Mouse (Mus musculus) adrenal gland, adult 18-20 months (tissue): Measurements from ENCODE around the gene Tnfsf12. TPM values are rescaled to one million over a fixed set of nuclear protein-coding genes. Genes with fewer than 3 reads are reported as not detected.
"Not testable (repeated sequence)": the region's sequence is repeated elsewhere in the genome, so short reads cannot be mapped to it uniquely, and the experiment has no call there.

Experiments used
- DNase-seq, 2 experiments: peaks; one replicate each; pipeline ENCODE4 v3.0.0; 2021 to 2022; ENCODE audit warnings: low spot score in 2 of 2
- total RNA-seq, 2 experiments: library from RNA; stranded (reverse); gene quantifications; 1 replicate in 1 of 2; 2 replicates in 1 of 2; pipeline ENCODE4 v1.2.3; 2021

Tnfsf12 gene
- total RNA-seq, 2 experiments from 2014 or later = 23.7 to 26.2 TPM

DNA sequence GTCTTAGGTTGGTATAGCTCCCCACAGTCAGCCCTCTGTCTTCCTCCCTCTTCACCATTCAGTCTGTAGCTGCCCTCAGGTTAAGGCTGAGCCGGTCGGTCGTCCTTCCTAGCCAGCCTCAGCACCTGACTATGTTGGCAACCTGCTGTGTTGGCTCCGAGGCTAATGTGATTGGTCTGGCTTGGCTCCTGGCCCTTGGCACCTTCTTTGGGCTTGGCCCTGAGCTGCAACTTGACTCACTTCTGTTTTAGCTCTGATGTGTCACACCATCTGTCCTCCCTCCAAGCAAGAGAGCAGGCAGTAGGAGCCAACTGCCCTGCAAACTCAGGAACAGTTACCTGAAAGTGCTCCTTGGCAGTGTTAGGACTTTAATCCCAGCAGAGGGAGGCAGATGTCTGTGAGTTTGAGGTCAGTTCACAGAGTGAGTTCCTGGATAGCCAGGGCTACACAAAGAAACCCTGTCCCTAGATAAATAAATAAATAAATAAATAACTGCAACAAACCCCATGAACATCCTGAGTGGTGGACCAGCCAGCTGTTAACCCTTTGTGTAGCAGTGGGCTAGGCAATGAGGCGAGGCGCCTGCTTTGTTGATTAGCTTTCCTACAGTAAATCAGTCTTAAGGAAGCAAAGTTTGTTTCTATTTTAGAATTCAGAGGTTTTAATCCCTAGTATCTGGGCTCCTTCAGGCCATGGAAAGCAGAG lies 11.3 kb upstream of the Tnfsf12 start:
- peak; percentile 50 to 57 for DNase-seq

DNA sequence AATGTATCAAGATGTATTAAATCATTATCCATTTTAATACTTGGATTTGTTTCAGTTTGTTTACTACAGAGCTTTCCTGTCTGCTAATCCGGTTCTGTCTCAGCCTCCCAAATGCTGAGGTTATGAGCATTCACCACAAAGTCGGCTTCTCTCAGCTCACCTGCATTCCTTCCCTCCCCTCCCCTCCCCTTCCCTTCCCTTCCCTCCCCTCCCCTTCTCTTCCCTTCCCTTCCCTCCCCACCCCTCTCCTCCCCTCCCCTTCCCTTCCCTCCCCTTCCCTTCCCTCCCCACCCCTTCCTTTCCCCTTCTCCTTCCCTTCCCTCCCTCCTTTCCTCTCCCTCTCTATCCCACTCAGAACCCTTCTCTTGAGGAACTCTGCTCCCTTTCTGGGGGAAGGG lies 9.0 kb upstream of the Tnfsf12 start:
- no peak for DNase-seq

DNA sequence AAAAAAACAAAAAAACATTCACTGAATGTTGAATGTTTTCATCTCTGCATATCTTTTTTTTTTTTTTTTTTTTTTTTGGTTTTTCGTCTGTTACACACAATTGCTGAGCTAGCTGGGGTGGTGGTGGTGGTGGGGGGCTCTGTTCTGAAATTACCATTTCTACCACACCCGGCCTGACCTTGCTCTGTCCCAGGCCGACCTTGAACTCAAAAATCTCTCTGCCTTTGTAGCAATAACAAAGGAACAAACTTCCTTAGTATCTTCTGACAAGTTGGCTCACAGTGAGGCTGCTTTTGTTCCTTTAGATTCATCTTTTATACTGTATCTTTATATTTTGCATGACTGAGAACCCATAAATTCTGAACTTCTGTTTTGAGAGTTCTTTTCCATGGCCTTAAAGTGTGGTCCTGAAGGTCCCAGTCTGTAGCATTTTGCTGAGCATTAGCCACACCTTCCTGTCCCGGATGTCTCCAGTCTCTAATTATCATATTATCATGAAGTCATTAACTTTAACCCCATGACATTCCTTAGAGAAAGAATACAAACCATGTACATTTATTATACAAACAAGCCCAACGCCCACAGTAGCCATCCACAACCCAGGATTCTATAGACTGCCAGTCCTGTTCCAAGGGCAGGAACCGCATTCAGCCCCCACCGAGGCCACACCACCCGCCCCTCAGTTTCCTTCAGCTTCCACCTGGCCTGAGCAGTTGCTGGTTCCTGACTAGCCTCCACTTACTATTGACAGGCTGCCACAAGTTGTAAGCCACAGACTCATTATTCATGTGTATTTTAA lies 8.4 kb upstream of the Tnfsf12 start:
- DNase-seq = no peak

GRCm38 (mm10) chr11:69703381-69703780 lies 7.7 kb upstream of the Tnfsf12 start:
- DNase-seq = not testable (repeated sequence)

- not testable (repeated sequence) for DNase-seq
Measured at GRCm38 (mm10) chr11:69702886-69703285, 7.2 kb upstream of the Tnfsf12 start.

GRCm38 (mm10) chr11:69699595-69699994 lies 3.9 kb upstream of the Tnfsf12 start:
- DNase-seq = no peak

DNA sequence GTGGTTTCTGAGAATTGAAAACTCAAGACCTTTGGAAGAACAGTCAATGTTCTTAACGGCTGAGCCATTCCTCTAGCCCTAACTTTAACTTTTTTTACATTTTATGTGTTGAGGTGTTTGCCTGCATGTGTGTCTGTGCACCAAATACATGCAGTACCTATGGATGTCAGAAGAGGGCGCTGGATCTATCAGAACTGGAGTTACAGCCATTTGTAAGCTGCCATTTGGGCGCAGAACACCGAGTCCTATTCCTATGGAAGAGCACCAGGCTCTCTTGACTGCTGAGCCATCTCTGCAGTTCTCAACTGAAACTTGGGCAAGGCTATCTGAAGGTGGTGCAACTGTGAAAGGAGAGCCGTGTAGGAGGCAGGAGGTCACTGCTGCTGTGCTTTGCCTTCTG lies 2.9 kb upstream of the Tnfsf12 start:
- no peak for DNase-seq

- DNase-seq = no peak
Measured at GRCm38 (mm10) chr11:69697396-69697795, 1.7 kb upstream of the Tnfsf12 start.

- no peak for DNase-seq
Measured at GRCm38 (mm10) chr11:69695046-69695360, 646 bp downstream of the Tnfsf12 start.

DNA sequence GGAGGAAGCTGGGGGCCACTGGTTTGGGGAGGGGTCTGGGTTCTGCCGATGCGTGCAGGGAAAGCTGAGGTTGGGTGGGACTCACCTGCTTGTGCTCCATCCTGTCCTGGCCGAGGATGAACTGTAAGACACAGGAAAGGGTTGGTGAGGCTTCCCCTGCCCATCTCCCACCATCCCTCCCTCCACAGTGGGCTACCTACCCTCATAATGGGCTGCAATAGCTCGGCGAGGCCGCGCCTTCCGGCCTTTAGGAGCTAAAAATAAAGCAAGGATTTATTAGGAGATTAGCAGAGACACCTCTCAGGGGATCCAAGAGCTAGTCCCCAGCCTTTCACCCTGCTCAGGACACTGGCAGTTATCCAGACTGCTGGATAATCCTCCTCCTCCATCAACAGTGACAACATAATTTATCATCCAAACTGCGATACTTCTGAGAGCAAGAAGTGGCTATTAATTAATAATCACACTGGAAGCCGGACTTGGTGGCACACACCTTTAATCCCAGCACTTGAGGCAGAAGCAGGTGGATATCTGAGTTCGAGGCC lies 2.2 kb downstream of the Tnfsf12 start:
- DNase-seq = no peak

- no peak for DNase-seq
Measured at GRCm38 (mm10) chr11:69692863-69693262, 2.8 kb downstream of the Tnfsf12 start.

GRCm38 (mm10) chr11:69692196-69692811 lies 3.3 kb downstream of the Tnfsf12 start:
- no peak for DNase-seq

- no peak for DNase-seq
Measured at GRCm38 (mm10) chr11:69689891-69690290, 5.8 kb downstream of the Tnfsf12 start.

GRCm38 (mm10) chr11:69687061-69687460 lies 8.6 kb downstream of the Tnfsf12 start:
- no peak for DNase-seq

DNA sequence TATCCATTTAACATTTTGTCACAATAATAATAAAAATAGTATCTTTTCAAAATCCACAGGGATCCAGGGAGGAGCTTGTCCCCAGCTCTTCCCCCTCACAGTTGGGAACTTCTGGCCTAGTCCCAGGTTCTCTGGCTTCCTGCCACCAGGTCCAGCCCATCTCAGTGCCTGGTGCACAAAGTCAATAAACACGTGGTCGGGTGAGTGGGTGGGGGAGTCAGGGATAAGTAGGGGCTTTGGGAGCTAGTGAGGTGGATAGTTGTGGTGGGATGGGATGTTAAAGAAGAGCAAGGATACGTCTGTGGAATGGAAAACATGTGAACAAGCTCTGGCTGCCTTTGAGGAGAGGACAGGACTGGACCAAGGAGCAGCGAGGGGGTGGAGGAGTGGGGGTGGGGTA lies 9.3 kb downstream of the Tnfsf12 start:
- peak in 1 of 2 experiments; percentile 61 for DNase-seq

DNA sequence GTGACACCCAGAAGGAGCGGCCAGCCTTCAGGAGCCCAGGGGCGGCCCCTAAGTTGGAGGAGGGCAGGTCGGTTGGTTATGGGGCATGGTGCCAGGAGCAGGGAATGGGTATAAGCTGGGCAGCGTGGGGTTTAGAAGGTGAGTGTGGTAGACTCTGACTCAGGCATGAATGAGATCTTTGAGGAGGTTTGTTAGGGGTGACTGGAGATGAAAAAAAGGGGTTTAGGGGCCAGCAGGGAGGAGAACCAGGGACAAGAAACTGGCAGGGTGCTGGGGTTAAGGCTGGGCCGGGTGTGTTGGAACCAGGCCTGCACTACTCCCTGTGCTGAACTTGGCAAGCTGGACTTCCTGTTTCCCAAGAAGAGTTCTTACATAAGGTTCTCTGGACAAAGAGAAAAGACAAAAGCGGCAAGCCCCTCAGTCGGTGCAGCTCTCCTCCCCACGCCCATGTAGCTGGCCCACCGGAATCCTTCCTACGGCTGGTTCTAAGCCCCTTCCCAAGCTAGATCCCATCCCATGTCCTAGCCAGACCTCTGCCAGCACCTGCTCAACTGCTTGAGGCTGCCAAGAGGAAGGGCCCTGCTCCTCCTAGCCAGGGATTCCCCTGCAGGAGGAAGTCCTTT lies 10.0 kb downstream of the Tnfsf12 start, which contains the start of gene Tnfsf13:
Tnfsf13 (minus strand) TSS at position 259 of the 623 bp plus-strand sequence.
- DNase-seq = peak in 1 of 2 experiments; percentile 45

DNA sequence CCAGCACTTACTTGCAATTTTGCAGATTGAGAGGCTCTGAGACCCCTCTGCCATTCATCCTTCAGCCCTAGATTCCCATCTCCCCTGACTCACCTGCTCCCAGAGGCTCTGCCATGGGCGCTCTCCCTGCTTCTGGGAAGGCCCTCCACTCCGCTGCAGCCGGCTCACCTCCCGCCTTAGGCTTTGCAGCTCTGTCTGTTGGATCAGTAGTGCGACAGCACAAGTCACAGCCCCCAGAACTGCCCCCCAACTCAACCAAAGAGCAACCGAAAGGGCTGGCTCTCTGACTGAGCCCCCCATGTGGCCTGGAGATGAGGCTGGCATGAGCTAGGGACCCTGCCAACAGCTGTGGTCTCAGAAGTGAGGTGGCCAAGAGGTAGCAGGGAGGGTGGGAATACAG lies 10.7 kb downstream of the Tnfsf12 start:
- no peak for DNase-seq

- no peak for DNase-seq
Measured at GRCm38 (mm10) chr11:69684128-69684745, 11.4 kb downstream of the Tnfsf12 start.

DNA sequence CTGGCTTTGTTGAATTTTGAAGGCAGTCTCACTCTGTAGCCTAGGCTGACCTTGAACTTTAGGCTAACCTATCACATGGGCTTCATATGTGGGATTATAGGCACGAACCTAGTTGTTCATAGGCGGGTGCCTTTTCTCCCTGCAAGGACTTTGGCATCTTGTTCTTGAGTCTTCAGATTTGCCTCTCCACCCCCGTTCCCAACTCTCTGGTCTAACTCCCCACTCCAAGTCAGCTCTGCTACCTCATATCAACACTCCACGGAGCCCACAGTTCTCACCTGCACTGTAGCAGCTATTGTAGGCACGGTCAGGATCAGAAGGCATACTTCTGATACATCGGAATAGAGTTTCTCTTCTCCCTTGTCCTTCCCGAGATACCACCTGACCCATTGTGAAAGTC lies 12.1 kb downstream of the Tnfsf12 start:
- no peak for DNase-seq

DNA sequence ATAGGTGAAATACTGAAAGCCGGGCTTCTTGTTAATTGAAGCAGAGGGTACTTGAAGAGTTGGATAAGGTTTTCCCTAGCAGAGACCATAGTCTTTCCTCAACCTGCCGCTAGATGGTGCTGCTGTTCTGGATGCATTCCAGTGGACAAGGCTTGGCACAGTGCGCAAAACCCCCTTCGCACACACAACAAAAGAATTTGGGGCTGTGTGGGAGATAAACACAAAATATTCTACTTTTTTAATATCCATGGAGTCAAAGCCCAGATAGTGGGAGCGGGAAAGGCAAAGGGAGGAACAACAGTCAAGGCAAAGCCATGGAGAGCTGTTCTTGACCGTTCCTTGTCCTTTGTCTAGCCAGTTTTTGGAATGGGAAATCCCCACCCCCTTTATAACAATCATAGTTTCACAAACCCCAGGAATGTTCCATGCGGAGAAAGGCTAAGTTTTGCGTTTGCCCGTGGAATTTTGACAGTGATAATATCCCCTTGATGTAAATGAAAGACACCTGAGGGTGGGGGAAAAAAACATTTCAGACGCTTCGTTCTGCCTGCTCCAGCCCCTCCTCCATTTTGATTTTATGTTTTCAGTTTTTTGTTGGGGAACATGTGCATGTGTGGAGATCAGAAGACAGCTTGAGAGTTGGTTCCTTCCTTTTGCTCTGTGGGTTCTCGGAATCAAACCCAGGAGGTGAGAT lies 12.7 kb downstream of the Tnfsf12 start:
- DNase-seq = peak; percentile 87 to 92
